17 mouse cellular contexts compared by ENCODE assay signal in genomic region chr11:97905941-97906340, GRCm38 (mm10). TPM values are rescaled to one million over a fixed set of nuclear protein-coding genes. Genes with fewer than 3 reads are reported as not detected.
DNase-seq lines count a peak whose midpoint lies in the region.
"Had no signal": no experiment of that assay in that cellular context is flagged by ENCODE, and none has a peak within 500 bp of the region (broad histone marks: within the 10 kb centered on the region; RNA-seq: fewer than 3 reads in every experiment).

No protein-coding gene starts in this region.

- peak; percentile 17 for DNase-seq in CD4-positive helper T cell, adult 2 months (ENCODE audit: low read depth, low spot score)
- DNase-seq in ES-CJ7 (ENCODE audit: low read depth, low spot score) (peak; percentile 91), WW6 (ENCODE audit: low read depth, low spot score) (peak; percentile 73)
- no peak for DNase-seq in layer of hippocampus, postnatal 14 days (ENCODE audit: low spot score in 2 of 2)
- DNase-seq in heart, adult 9 months (ENCODE audit: low spot score in 2 of 2) = no peak
- DNase-seq in kidney, postnatal 14 days = no peak
- DNase-seq: adrenal gland, postnatal 10 days; adrenal gland, postnatal 36 days; B cell, adult 2 months; cerebellum, adult 2 months; cerebellum, adult 9-11 months; cerebellum, postnatal 25 days; forebrain, postnatal 0 days; gastrocnemius, postnatal 36 days; heart, adult 2 months; kidney, adult 11 months; kidney, adult 9 months had no signal

RNA-seq across cellular contexts. Expression of gene Fbxo47, which starts 22.0 kb away (rescaled TPM):
- under 1 TPM; 0.41 to 0.50 TPM for total RNA-seq in layer of hippocampus, postnatal 14 days (2021)
- total RNA-seq: gastrocnemius, postnatal 36 days had no signal

Comparison
In these comparisons a context has a peak if more than half of its experiments do, and no peak if none do; other contexts are left out.
1. DNase-seq: peak in CD4-positive helper T cell, adult 2 months (single experiment), ES-CJ7 (single experiment) and WW6 (single experiment); none in layer of hippocampus, postnatal 14 days (0 of 2), heart, adult 9 months (0 of 2) and kidney, postnatal 14 days (single experiment).